Mouse (Mus musculus) small intestine, adult 2 months (tissue): Measurements from ENCODE around the gene Olfr820.
"Not testable (repeated sequence)": the region's sequence is repeated elsewhere in the genome, so short reads cannot be mapped to it uniquely, and the experiment has no call there.

Experiments
- CTCF ChIP-seq: fragments of 200-500 bp; IDR thresholded peaks from 2 replicates; pipeline ENCODE4 v1.5.1; 2012; ENCODE audit warnings: low read depth, mild to moderate bottlenecking, control low read depth, inconsistent platforms, low read length, moderate library complexity, mixed read lengths; ENCODE audit not compliant: insufficient replicate concordance, insufficient read length; ENCODE audit errors: extremely low read depth
- POLR2A ChIP-seq: fragments of 200-500 bp; IDR thresholded peaks from 2 replicates; pipeline ENCODE4 v1.6.1; 2012; ENCODE audit warnings: low read depth, mild to moderate bottlenecking, control low read depth, inconsistent platforms, low read length, moderate library complexity

DNA sequence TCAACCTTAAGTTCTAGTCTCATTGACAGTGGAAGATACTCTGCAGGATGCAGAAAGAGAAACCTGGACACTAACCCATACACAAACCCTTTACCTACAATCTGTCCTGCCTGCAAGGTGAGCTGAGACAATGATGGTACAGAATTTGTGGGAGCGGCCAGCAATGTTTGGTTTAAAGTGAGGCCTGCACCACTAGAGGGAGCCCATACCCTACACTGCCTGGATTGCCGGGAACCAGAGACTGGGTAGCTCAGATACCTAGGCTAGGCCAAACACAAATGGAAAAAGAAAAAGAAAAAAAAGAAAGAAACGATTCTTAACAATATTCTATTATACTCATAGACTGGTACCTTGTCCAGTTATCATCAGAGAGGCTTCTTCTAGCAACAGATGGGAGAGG lies 30.6 kb upstream of the Olfr820 start:
- not testable (repeated sequence) for TF ChIP-seq CTCF, POLR2A
